Mouse (Mus musculus) megakaryocyte-erythroid progenitor cell, adult 5 weeks (primary cell): ENCODE data around the gene Fzd9. TPM values are rescaled to one million over a fixed set of nuclear protein-coding genes. Genes with fewer than 3 reads are reported as not detected.

Experiments
- polyA plus RNA-seq: library from polyadenylated mRNA; stranded (reverse); fragments of >175 nt; gene quantifications from 2 replicates; pipeline ENCODE4 v1.2.3, GENCODE M21; 2012

The Fzd9 gene
- 3.0 and 4.9 TPM in 2 replicates for polyA plus RNA-seq

DNA sequence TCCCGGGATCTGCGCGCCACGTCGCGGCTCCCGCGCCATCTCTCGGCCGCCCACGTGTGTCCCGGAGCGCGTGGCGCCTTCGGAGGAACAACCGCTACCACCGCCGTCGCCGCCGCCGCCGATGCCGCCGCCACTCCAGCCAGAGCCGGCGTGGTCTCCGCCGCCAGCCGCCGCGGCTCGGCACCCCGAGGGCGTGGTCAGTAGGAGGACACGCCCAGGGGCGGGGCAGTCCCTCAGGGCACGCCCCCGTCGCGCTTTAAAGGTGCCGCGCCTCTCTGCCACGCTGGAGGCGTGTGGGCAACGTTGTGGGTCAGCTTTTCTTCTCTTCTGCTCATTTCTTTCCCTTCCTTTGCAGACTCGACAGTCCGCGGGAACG lies at the start of gene Fzd9:
Gene Fzd9, minus strand, starts transcription at position 152 of the 376 bp plus-strand sequence.

Other genes starting within 250 kb of the Fzd9 start
- gene Abhd11, start 242.1 kb downstream of the Fzd9 start, polyA plus RNA-seq: 109 and 119 TPM in 2 replicates
- gene Stx1a, start 227.7 kb downstream of the Fzd9 start, polyA plus RNA-seq: 2.4 and 3.7 TPM in 2 replicates
- gene Dnajc30, start 187.0 kb downstream of the Fzd9 start, polyA plus RNA-seq: 42.4 and 52.4 TPM in 2 replicates
- gene Bud23, start 186.3 kb downstream of the Fzd9 start, polyA plus RNA-seq: 159 and 216 TPM in 2 replicates
- 1.4 and 1.6 TPM in 2 replicates for gene Vps37d, start 173.0 kb downstream of the Fzd9 start, polyA plus RNA-seq
- gene Mlxipl, start 161.3 kb downstream of the Fzd9 start, polyA plus RNA-seq: 0.12 and 0.28 TPM in 2 replicates
- gene Tbl2, start 101.6 kb downstream of the Fzd9 start, polyA plus RNA-seq: 21.8 and 22.0 TPM in 2 replicates
- gene Bcl7b, start 82.9 kb downstream of the Fzd9 start, polyA plus RNA-seq: 48.8 and 61.4 TPM in 2 replicates
- 31.5 and 36.2 TPM in 2 replicates for gene Baz1b, start 64.0 kb downstream of the Fzd9 start, polyA plus RNA-seq
- gene Fkbp6, start 98.8 kb upstream of the Fzd9 start, polyA plus RNA-seq: 0.06 TPM in 1 of 2 replicates, not detected in the other
- gene Trim50, start 102.1 kb upstream of the Fzd9 start, polyA plus RNA-seq: not detected in 2 replicates
- gene Nsun5, start 118.7 kb upstream of the Fzd9 start, polyA plus RNA-seq: 17.5 and 18.8 TPM in 2 replicates
- 122 and 143 TPM in 2 replicates for gene Pom121, start 143.3 kb upstream of the Fzd9 start, polyA plus RNA-seq